Mouse (Mus musculus): Measurements from ENCODE around the gene Fgfr2. TPM values are rescaled to one million over a fixed set of nuclear protein-coding genes. Genes with fewer than 3 reads are reported as not detected.
A peak's percentile ranks its signal among the peaks of the same experiment; 100 is the strongest.

Fgfr2 gene
- total and polyA plus RNA-seq, 2 experiments from 2014 or later = 17.1 to 47.6 TPM

GRCm38 (mm10) chr7:133120221-133120751 lies 2.9 kb downstream of the Fgfr2 start:
- Histone ChIP-seq H3K4me1 (ENCODE audit: insufficient read depth) (peaks cover 11% of the 10 kb centered on the region), H3K9ac (no peak overlapping the region), H3K4me3 (ENCODE audit: low read depth, low read length) (peak overlapping the region; percentile 14; the same call in 1 of the 2 replicates), H3K27me3 (ENCODE audit: insufficient read depth, low read length) (no peaks in the 10 kb centered on the region), H3K27ac (ENCODE audit: low read depth, low read length) (no peak overlapping the region), H3K4me2 (ENCODE audit: low read depth) (peak overlapping the region; percentile 38), H3K36me3 (ENCODE audit: insufficient read depth) (no peaks in the 10 kb centered on the region), H3K9me3 (ENCODE audit: low read length) (no peaks in the 10 kb centered on the region)
- TF ChIP-seq CTCF (IDR thresholded peaks at IDR 0.05; ENCODE audit: low read depth) = no peak
- 8% methylated on average over 15 of the region's 15 CpGs for WGBS
- DNase-seq (no peak), ATAC-seq (no peak)

DNA sequence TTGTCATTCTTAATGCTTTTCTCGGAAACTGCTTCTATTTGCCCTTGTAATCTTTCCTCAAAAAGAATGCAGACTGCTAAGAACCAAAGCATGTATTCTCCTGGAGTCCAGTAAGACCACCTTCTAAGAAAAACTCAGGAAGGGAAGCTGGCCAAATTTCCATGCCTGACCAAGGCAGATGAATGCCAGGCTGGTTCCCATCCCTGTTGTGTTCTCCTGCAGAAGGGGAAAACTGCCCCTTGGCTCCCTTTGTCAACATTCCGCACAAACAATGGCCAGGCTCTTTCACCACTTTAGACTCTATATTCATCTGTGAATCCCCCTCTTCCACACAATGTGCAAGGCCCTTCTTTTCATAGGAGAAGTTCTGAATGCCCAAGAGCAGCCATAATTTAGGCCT lies 5.3 kb downstream of the Fgfr2 start:
- no peak for ATAC-seq
- 13% methylated on average over 2 of the region's 2 CpGs for WGBS
- no peak for TF ChIP-seq CTCF (IDR thresholded peaks at IDR 0.05; ENCODE audit: low read depth)
- H3K4me1 ChIP-seq (ENCODE audit: insufficient read depth) = peaks cover 15% of the 10 kb centered on the region
- H3K9me3 ChIP-seq (ENCODE audit: low read length) = no peaks in the 10 kb centered on the region
- no peak overlapping the region for H3K4me2 ChIP-seq (ENCODE audit: low read depth)
- no peak overlapping the region for H3K9ac ChIP-seq
- no peaks in the 10 kb centered on the region for H3K36me3 ChIP-seq (ENCODE audit: insufficient read depth)
- no peak overlapping the region for H3K4me3 ChIP-seq (ENCODE audit: low read depth, low read length)
- DNase-seq = no peak
- H3K27ac ChIP-seq (ENCODE audit: low read depth, low read length) = no peak overlapping the region
- H3K27me3 ChIP-seq (ENCODE audit: insufficient read depth, low read length) = no peaks in the 10 kb centered on the region

DNA sequence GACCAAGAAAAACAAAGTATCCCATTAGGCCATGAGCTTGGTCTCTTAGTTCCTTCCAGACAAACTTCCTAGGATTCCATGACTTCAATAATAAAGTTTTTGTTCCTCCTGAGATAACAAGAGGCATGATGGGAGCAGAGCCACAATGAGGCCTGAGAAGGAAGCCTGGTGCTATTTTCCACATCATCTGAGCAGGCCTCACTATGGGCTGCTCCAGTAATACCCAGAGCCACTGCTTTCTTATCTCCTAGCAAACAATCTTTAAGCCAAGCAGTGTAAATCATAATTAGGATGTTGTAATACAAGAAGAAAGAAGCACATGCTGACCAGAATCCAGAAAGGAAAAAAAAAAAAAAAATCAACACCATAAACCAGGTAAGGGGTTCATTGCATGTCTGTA lies 6.6 kb downstream of the Fgfr2 start:
- H3K9ac ChIP-seq = no peak overlapping the region
- no peak overlapping the region for H3K27ac ChIP-seq (ENCODE audit: low read depth, low read length)
- ATAC-seq = no peak
- no peaks in the 10 kb centered on the region for H3K9me3 ChIP-seq (ENCODE audit: low read length)
- peaks cover 15% of the 10 kb centered on the region for H3K4me1 ChIP-seq (ENCODE audit: insufficient read depth)
- no peak overlapping the region for H3K4me3 ChIP-seq (ENCODE audit: low read depth, low read length)
- no peak overlapping the region for H3K4me2 ChIP-seq (ENCODE audit: low read depth)
- TF ChIP-seq CTCF (IDR thresholded peaks at IDR 0.05; ENCODE audit: low read depth) = no peak
- no peaks in the 10 kb centered on the region for H3K36me3 ChIP-seq (ENCODE audit: insufficient read depth)
- DNase-seq = no peak
- no peaks in the 10 kb centered on the region for H3K27me3 ChIP-seq (ENCODE audit: insufficient read depth, low read length)

GRCm38 (mm10) chr7:133115886-133116285 lies 7.3 kb downstream of the Fgfr2 start:
- H3K4me2 ChIP-seq (ENCODE audit: low read depth) = peak overlapping the region; percentile 29
- no peak for ATAC-seq
- H3K9me3 ChIP-seq (ENCODE audit: low read length) = no peaks in the 10 kb centered on the region
- TF ChIP-seq CTCF (IDR thresholded peaks at IDR 0.05; ENCODE audit: low read depth) = no peak
- no peak overlapping the region for H3K9ac ChIP-seq
- no peaks in the 10 kb centered on the region for H3K36me3 ChIP-seq (ENCODE audit: insufficient read depth)
- WGBS = 22% methylated on average over 15 of the region's 15 CpGs
- DNase-seq = no peak
- no peaks in the 10 kb centered on the region for H3K27me3 ChIP-seq (ENCODE audit: insufficient read depth, low read length)
- no peak overlapping the region for H3K27ac ChIP-seq (ENCODE audit: low read depth, low read length)
- no peak overlapping the region for H3K4me3 ChIP-seq (ENCODE audit: low read depth, low read length)
- H3K4me1 ChIP-seq (ENCODE audit: insufficient read depth) = peaks cover 15% of the 10 kb centered on the region

DNA sequence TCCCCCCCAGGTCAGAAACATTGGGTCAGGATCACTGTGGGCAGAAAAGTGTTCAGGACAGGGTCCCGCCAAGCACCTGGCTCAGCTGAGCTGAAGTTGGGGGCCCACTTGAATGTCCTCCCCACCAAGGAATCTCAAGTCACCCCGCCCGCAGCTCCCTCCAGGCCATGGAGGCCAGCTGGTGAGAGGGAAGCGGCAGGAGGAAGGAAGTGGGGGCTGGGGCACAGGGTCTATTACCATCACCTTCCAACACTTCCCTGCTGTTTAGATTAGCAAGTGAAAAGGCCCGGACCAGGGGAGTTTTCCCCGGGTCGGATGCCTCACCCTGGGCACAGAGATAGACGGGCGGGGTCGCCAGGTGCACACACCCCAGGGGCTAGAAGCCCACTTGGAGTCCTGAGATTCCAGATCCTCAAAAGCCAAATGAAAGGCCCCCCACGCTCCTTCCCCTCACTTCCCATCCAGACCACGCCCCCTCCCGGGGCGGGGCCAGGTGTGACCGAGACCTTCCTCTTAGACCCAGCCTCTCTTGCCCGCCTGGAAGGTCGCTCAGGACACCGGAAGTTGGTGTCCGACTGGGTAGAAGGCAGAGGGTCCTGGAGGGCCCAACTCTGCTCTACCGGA lies 8.2 kb downstream of the Fgfr2 start:
- Histone ChIP-seq H3K36me3 (ENCODE audit: insufficient read depth) (no peaks in the 10 kb centered on the region), H3K27ac (ENCODE audit: low read depth, low read length) (no peak overlapping the region), H3K4me2 (ENCODE audit: low read depth) (peak overlapping the region; percentile 21), H3K9ac (no peak overlapping the region), H3K4me1 (ENCODE audit: insufficient read depth) (peaks cover 10% of the 10 kb centered on the region; the same call in 1 of the 2 replicates), H3K9me3 (ENCODE audit: low read length) (no peaks in the 10 kb centered on the region), H3K4me3 (ENCODE audit: low read depth, low read length) (no peak overlapping the region), H3K27me3 (ENCODE audit: insufficient read depth, low read length) (no peaks in the 10 kb centered on the region)
- DNase-seq (no peak), ATAC-seq (no peak)
- 29% methylated on average over 18 of the region's 20 CpGs for WGBS
- no peak for TF ChIP-seq CTCF (IDR thresholded peaks at IDR 0.05; ENCODE audit: low read depth)

DNA sequence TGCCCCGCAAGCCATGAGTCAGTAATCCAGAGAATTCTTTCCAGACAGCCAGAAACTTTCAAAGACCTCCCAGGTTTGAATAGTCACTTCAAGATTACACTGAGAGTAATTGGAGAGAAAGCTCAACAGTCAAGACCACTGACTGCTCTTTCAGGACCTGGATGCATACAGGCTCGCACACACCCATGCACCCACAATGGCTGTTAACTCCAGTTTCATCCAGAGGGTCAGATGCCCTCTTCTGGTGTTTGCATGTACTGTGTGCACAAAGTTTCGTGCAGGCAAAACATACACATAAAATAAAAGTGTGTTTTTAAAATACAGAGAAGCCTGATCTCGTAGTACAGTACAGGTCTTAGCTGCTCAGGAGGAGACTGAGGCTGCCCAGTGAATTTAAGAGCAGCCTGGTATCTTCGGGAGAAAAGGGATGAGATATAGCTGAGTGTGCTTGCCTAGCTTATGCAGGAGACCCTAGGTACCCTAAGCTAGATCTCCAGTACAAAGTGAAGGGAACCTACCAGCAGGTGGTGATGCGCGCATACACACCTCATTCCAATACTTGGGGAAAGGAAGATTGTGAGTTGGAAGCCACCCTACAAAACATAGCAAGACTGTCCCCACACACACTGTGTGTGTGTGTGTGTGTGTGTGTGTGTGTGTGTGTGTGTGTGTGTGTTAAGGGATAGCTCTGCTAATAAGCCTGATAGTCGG lies 9.8 kb downstream of the Fgfr2 start:
- WGBS = 66% methylated on average over 8 of the region's 8 CpGs
- no peak overlapping the region for H3K4me3 ChIP-seq (ENCODE audit: low read depth, low read length)
- no peak overlapping the region for H3K9ac ChIP-seq
- no peak overlapping the region for H3K27ac ChIP-seq (ENCODE audit: low read depth, low read length)
- H3K4me1 ChIP-seq (ENCODE audit: insufficient read depth) = peaks cover 10% of the 10 kb centered on the region; the same call in 1 of the 2 replicates
- H3K27me3 ChIP-seq (ENCODE audit: insufficient read depth, low read length) = no peaks in the 10 kb centered on the region
- no peaks in the 10 kb centered on the region for H3K9me3 ChIP-seq (ENCODE audit: low read length)
- no peak overlapping the region for H3K4me2 ChIP-seq (ENCODE audit: low read depth)
- DNase-seq (no peak), ATAC-seq (0 out of 2 replicates have a peak, but pooled peaks have one; percentile 34)
- peak; percentile 49 for TF ChIP-seq CTCF (IDR thresholded peaks at IDR 0.05; ENCODE audit: low read depth)
- no peaks in the 10 kb centered on the region for H3K36me3 ChIP-seq (ENCODE audit: insufficient read depth)

GRCm38 (mm10) chr7:133112351-133112831 lies 10.8 kb downstream of the Fgfr2 start:
- H3K4me1 ChIP-seq (ENCODE audit: insufficient read depth) = peaks cover 10% of the 10 kb centered on the region; the same call in 1 of the 2 replicates
- no peak overlapping the region for H3K4me3 ChIP-seq (ENCODE audit: low read depth, low read length)
- H3K27me3 ChIP-seq (ENCODE audit: insufficient read depth, low read length) = no peaks in the 10 kb centered on the region
- WGBS = 12% methylated on average over 6 of the region's 6 CpGs
- no peak overlapping the region for H3K27ac ChIP-seq (ENCODE audit: low read depth, low read length)
- no peak overlapping the region for H3K4me2 ChIP-seq (ENCODE audit: low read depth)
- DNase-seq (no peak), ATAC-seq (no peak)
- no peaks in the 10 kb centered on the region for H3K36me3 ChIP-seq (ENCODE audit: insufficient read depth)
- H3K9me3 ChIP-seq (ENCODE audit: low read length) = no peaks in the 10 kb centered on the region
- H3K9ac ChIP-seq = no peak overlapping the region
- TF ChIP-seq CTCF (IDR thresholded peaks at IDR 0.05; ENCODE audit: low read depth) = no peak

All from forebrain, postnatal 0 days (tissue).